Mouse (Mus musculus) MN1 (cell line): ENCODE results near the gene Trappc1.
A peak's percentile ranks its signal among the peaks of the same experiment; 100 is the strongest.

Experiments used
- DNase-seq: peaks from one replicate; pipeline ENCODE4 v3.0.0-alpha.2; 2016; ENCODE audit warnings: low spot score

Trappc1 gene

GRCm38 (mm10) chr11:69369215-69369989, 45.6 kb downstream of the Trappc1 start, which contains the start of gene Chd3:
TSS of gene Chd3 (minus strand) at chr11:69369406.
- no peak for DNase-seq

DNA sequence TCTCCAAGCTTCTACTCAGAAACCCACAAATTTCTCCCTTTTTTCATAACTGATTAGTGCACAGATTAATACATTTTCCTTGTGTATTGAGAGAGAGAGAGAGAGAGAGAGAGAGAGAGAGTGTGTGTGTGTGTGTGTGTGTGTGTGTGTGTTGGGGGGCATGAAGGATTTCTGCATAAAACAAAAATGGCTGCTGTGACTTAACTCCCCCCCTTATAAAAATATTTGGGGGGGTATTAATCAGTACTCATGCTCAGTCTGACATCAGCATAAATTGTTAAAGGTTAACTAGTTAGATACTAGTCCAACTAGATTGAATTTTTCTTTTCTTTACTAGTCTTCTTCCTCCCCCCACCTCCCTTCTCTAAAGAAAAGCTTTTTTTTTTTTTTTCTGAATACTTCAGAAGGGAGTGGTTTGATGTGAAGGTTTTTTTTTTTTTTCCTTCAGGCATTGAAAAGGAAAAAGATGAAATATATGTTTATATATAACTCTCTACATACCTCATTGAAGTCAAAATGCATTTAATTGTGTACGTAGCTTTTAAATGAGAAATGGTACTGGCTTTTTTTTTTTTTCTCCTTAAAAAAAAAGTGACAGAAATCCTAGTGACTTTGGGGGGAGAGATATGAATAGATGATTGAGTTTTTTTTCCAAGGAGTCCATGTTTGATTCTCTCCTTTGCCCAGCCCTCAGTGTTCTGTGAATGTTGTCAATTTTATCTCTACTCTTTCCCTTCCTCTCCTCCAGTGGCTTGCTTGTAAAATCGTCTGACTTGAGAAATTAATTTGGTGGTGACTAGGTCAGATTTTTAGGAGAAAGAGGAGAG, 46.4 kb downstream of the Trappc1 start:
- no peak for DNase-seq

DNA sequence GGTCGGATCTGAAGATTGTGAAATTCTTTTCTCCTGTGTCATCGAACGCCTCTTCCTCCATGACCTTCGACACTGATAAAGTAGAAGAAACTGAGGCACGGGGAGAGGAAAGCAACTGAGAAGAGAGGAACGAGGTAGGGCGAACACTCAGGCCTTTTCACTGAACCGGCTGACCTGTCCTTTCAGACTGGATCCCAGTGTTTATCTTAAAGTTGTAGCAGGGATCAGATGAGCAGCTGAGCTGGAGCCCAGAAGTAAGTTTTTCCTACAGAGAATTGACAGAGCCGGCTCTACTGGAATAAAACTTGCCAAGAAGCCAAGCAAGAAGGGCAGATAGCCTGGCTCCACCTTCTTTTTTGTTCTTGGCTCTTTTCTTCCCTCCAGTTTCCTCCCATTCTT, 47.0 kb downstream of the Trappc1 start:
- no peak for DNase-seq

DNA sequence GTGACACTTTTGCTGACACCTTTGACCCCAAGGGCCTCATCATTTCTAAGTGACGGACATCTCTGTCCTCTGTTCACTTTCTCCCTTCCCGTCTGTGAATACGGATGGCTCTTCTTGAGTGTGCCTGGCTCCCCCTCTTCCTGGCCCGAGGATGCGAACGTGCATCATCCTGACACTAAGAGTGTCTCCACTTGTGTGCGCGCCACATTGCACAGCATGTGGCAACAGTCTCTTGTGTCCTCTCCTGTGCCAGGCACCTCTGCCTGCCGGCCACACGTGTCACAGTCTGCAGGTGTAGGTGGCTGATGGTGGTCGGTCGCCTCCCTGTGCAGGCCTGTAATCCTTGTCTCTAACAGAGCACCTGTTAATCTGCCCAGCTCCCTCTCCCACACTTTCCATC, 47.8 kb downstream of the Trappc1 start:
- no peak for DNase-seq

DNA sequence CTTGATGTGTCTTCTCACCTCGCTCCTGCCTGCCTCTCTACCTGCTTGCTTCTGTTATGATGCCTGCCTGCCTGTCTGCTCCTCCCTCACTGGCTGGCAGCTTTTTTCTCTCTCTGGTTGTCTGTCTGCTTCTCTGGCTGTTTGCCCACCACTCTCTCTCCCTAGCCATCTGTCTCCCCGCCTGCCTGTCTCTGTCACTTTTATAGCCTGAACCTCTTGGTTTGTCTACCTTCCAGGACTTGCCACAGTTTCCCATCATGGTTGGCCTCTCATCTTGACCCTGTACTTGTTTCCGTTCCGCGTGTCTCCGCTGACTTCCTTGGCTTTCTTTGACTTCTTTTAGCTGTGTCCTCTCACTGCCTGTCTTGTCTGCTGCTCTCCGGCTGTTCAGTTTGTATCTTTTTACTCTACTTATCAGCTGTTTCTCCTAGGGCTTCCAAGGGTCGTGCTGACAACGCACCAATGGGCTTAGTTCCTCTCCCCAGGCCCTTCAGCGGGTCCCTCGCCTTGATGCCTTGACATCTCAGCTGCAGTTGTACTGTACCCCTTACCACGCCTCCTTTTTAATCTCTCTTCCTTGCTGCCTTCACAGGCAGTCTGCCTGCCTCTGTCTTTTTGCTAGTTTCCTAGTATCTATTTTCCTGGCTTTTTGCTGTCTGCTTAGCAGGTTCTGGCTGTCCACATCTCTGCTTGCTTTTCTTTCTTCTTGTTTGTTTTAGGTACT, 48.4 kb downstream of the Trappc1 start:
- DNase-seq = peak; percentile 40

DNA sequence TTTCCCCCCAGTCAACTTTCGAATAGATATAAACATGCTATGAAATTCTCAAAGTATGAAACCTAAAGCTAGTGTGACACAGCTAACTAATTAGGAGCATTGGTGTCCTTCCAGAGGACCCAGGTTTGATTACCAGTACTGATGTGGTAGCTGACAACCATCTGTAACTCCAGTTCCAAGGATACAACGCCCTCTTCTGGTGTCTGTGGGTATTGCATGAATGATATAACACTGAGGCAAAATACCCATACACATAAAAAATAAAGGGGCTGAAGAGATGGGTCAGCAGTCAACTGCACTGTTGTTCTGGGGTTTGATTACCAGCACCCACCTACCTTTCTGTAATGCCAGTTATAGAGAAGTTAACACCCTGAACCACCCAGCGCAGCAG, 49.0 kb downstream of the Trappc1 start:
- DNase-seq = no peak

DNA sequence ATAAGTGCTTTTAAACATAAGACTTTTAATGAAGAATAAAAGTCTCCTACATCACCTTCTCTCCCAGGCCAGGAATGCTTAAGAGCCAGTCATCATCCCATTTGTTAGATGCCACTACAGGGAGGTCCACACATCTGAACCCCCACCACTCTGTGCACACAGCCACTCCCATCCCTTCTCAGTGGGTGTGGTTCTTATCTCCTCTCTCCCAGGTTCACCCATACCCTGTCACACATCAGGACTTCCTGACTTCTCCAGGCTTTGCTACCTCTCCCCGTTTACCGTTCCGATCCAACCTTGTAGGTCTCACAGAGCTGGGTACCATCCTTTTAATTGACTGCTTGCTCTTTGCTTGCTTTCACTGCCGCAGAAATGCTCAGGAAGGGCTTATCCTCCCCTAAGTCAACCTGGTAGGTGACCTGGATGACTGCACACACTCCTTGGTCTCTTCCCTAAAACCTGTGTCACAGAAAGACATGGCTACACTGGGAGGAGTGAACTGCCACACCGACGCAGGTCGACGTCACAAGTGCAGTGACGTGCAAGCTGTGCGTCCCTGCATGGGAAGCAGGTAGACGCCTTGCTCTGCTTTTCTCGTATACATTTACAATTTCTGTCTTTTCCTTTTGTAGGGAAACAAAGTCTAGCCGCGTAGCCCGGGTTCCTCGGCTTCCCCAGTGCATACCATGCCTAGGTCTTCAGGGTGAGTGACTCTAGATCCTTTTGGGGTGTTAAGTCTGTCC, 49.6 kb downstream of the Trappc1 start:
- no peak for DNase-seq
